Mouse (Mus musculus) cerebellum, postnatal 14 days (tissue): ENCODE data around the gene Sms.

ENCODE experiments used
- DNase-seq, 2 experiments: peaks; one replicate each; pipeline ENCODE4 v3.0.0; 2021; ENCODE audit warnings: mixed read lengths in 2 of 2

Sms gene

DNA sequence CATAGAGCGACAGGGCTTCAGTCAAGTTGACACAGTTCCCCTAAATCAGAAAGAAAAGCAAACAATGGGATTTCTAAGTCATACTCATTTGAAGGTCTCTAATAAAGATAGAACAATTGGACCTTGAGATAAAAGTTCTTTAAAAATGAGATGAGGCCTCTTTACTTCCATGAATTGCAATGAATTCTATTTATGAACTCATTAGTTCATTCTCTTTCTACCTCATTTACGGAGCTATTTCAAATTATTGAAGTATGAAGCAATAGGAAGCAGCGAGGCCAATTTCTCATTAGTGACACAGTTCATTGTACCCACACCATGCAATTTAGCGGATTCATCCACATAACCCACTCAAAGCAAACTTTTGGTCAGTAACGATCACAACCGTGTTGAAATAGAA is 44.7 kb downstream of the Sms start:
- DNase-seq: no peak

DNA sequence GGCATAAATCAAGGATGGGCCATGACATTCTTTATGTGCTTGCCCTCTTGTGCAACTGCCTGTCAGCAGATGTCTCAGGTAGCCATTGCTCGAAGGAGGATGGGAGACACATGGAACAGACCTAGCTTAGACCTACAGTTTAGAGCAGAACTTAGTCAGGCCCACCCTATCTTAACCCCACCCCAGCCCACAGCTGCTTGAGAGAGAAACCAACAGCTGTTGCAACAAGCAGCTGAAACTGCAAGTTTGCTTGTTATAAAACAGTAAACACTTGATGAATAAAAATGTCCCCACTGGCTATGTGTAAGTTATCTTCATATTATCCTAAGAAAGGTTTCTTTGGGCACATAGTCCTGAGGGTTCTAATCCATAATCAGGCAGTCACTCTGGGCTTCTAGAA is 57.3 kb downstream of the Sms start:
- no peak for DNase-seq

GRCm38 (mm10) chrX:157419451-157419850 is 72.6 kb downstream of the Sms start:
- DNase-seq: no peak

DNA sequence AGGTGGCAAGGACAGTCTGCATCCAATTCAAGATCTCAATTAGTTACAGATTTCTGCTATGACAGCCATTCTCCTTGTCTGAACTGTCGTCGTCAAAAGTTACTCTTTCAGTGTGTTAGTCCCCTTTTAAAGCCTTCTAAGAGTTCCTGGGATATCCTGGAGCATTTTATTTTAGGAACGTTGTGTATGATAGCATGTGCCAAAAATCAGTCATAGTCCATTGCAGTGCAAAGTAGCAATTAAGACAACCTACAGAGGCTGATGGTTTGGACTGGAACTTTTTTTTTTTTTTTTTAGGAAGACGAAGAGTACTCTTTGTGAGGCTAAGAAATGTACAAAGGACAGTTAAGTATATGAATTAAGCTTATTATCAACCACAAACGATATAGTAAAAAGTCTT is 76.9 kb downstream of the Sms start, which contains the start of gene Phex:
TSS of gene Phex (minus strand) at position 101 of the 400 bp plus-strand sequence.
- no peak for DNase-seq

GRCm38 (mm10) chrX:157404919-157405318 is 87.2 kb downstream of the Sms start:
- peak in 1 of 2 experiments; percentile 6 for DNase-seq
